Mouse (Mus musculus) embryonic fibroblast, embryonic 13.5 days (primary cell): Measurements from ENCODE around the gene Vps9d1. TPM values are rescaled to one million over a fixed set of nuclear protein-coding genes. Genes with fewer than 3 reads are reported as not detected.
"Not testable (repeated sequence)": the region's sequence is repeated elsewhere in the genome, so short reads cannot be mapped to it uniquely, and the experiment has no call there.

ENCODE experiments used
- H3K27ac ChIP-seq: 2 replicates; pipeline ENCODE4 v1.5.1; 2012; ENCODE audit warnings: low read length, control low read depth, inconsistent platforms; ENCODE audit not compliant: insufficient read depth
- H3K4me1 ChIP-seq: 2 replicates; pipeline ENCODE4 v1.6.1; 2011; ENCODE audit warnings: low read length; ENCODE audit not compliant: control insufficient read depth, insufficient read depth
- H3K4me3 ChIP-seq: 2 replicates; pipeline ENCODE4 v1.5.1; 2011; ENCODE audit warnings: mild to moderate bottlenecking, control low read depth, low read length; ENCODE audit not compliant: insufficient read depth
- CTCF ChIP-seq: IDR thresholded peaks from 2 replicates; pipeline ENCODE4 v1.5.1; 2011; ENCODE audit warnings: mild to moderate bottlenecking, control low read depth, low read length, moderate library complexity, borderline replicate concordance; ENCODE audit not compliant: insufficient read depth
- POLR2A ChIP-seq: IDR thresholded peaks from 2 replicates; pipeline ENCODE4 v1.6.1; 2011; ENCODE audit warnings: low read depth, mild to moderate bottlenecking, control low read depth, low read length, moderate library complexity
- polyA plus RNA-seq: library from polyadenylated mRNA; stranded (reverse); fragments of >200 nt; gene quantifications from 2 replicates; pipeline ENCODE4 v1.2.4, GENCODE M21; 2011; ENCODE audit warnings: low read depth; ENCODE audit not compliant: missing spikeins, insufficient read length

The Vps9d1 gene
- polyA plus RNA-seq: 10.6 and 14.3 TPM in 2 replicates

GRCm38 (mm10) chr8:123254099-123254885 is at the start of gene Vps9d1, which contains the start of gene Zfp276:
Gene Vps9d1, minus strand, starts transcription at chr8:123254348.
Gene Zfp276, plus strand, starts transcription at chr8:123254195.
- H3K27ac ChIP-seq: peak within 1 kb of the TSS; percentile 27; the same call in 1 of the 2 replicates
- TF ChIP-seq CTCF (no peak), POLR2A (peak; percentile 73)
- 0 out of 2 replicates have a peak, but pooled peaks cover 5% of the 10 kb centered on the region for H3K4me1 ChIP-seq
- peak within 1 kb of the TSS; percentile 84 for H3K4me3 ChIP-seq

GRCm38 (mm10) chr8:123298301-123298700 is 44.2 kb upstream of the Vps9d1 start:
- Histone ChIP-seq H3K4me1 (no peaks in the 10 kb centered on the region), H3K4me3 (no peak overlapping the region), H3K27ac (no peak overlapping the region)
- TF ChIP-seq CTCF (no peak), POLR2A (no peak)

GRCm38 (mm10) chr8:123292785-123293184 is 38.6 kb upstream of the Vps9d1 start:
- Histone ChIP-seq H3K4me1 (0 out of 2 replicates have a peak, but pooled peaks cover 2% of the 10 kb centered on the region), H3K27ac (no peak overlapping the region), H3K4me3 (no peak overlapping the region)
- no peak for TF ChIP-seq CTCF
- TF ChIP-seq POLR2A: no peak; the same call in 1 of the 2 replicates

GRCm38 (mm10) chr8:123292281-123292680 is 38.1 kb upstream of the Vps9d1 start:
- Histone ChIP-seq H3K4me1 (0 out of 2 replicates have a peak, but pooled peaks cover 2% of the 10 kb centered on the region), H3K4me3 (no peak overlapping the region), H3K27ac (no peak overlapping the region)
- TF ChIP-seq CTCF (no peak), POLR2A (no peak)

GRCm38 (mm10) chr8:123291716-123292115 is 37.6 kb upstream of the Vps9d1 start:
- Histone ChIP-seq H3K4me3 (no peak overlapping the region), H3K4me1 (0 out of 2 replicates have a peak, but pooled peaks cover 2% of the 10 kb centered on the region), H3K27ac (no peak overlapping the region)
- TF ChIP-seq CTCF: no peak
- TF ChIP-seq POLR2A: no peak

GRCm38 (mm10) chr8:123290679-123291078 is 36.5 kb upstream of the Vps9d1 start:
- TF ChIP-seq CTCF (no peak), POLR2A (no peak)
- Histone ChIP-seq H3K27ac (no peak overlapping the region), H3K4me1 (0 out of 2 replicates have a peak, but pooled peaks cover 2% of the 10 kb centered on the region), H3K4me3 (no peak overlapping the region)

GRCm38 (mm10) chr8:123290166-123290565 is 36.0 kb upstream of the Vps9d1 start:
- H3K4me1 ChIP-seq: 0 out of 2 replicates have a peak, but pooled peaks cover 2% of the 10 kb centered on the region
- H3K27ac ChIP-seq: no peak overlapping the region
- no peak overlapping the region for H3K4me3 ChIP-seq
- peak; percentile 53; the same call in 1 of the 2 replicates for TF ChIP-seq CTCF
- no peak for TF ChIP-seq POLR2A

- H3K4me3 ChIP-seq: no peak overlapping the region
- TF ChIP-seq CTCF: no peak
- no peak for TF ChIP-seq POLR2A
- H3K27ac ChIP-seq: no peak overlapping the region
- H3K4me1 ChIP-seq: peaks cover 6% of the 10 kb centered on the region
Measured at GRCm38 (mm10) chr8:123287362-123287761, 33.2 kb upstream of the Vps9d1 start.

- H3K4me1 ChIP-seq: peaks cover 6% of the 10 kb centered on the region
- no peak for TF ChIP-seq CTCF
- no peak for TF ChIP-seq POLR2A
- H3K4me3 ChIP-seq: no peak overlapping the region
- no peak overlapping the region for H3K27ac ChIP-seq
Measured at GRCm38 (mm10) chr8:123284493-123284892, 30.3 kb upstream of the Vps9d1 start.

GRCm38 (mm10) chr8:123283991-123284390 is 29.8 kb upstream of the Vps9d1 start:
- Histone ChIP-seq H3K4me3 (no peak overlapping the region), H3K4me1 (peaks cover 6% of the 10 kb centered on the region), H3K27ac (no peak overlapping the region)
- TF ChIP-seq CTCF (no peak), POLR2A (no peak)

- not testable (repeated sequence) for H3K27ac ChIP-seq, H3K4me3 ChIP-seq, H3K4me1 ChIP-seq
Measured at GRCm38 (mm10) chr8:123282994-123283393, 28.8 kb upstream of the Vps9d1 start.
